Mouse (Mus musculus) cerebellum, adult 18-20 months (tissue): ENCODE results near the gene Ttc36.

Experiments used
- DNase-seq, 2 experiments: peaks; one replicate each; pipeline ENCODE4 v3.0.0; 2021

Ttc36 gene

GRCm38 (mm10) chr9:44802808-44803450, at the start of gene Ttc36:
TSS of gene Ttc36 (minus strand) at chr9:44803072.
- DNase-seq, result no peak

DNA sequence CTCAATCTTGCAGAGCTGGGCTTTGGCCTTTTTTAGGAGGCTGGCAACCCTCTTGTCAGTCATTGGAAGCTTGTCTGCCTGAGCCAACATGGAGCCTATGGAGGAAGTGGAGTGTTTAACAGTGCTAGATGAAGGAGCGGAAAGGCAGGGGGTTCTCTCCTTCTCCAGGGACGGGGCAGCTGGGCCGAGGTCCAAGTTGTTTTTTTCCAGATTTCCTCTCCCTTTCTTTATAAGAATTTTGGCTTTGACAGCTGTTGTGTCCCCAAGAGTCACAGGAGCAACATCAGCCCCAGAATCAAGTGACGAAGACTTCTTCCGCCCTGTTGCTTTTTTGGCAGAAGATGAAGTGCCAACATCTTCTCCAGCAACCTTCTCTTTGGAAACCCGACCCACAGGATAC, 44.6 kb upstream of the Ttc36 start:
- no peak for DNase-seq

DNA sequence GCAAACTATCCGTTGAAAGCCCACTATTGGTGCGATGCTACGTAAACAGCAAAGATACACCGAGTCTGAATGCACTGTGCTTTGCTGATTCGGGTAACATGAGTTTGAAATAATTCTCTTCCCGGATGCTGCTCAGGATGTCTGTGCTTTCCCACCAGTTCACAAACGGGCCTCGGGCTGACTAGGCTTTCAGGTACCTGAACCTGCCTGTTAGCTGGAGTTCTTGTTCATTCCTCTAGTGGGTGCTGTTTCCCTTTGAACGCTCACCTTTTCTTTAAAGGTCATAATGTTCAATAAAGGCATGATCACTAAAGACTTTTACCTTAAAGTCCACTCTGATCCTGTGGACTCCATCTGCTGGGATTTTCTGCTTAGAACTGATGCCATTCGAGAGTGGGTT, 38.4 kb upstream of the Ttc36 start:
- DNase-seq, result peak; percentile 39 to 49

DNA sequence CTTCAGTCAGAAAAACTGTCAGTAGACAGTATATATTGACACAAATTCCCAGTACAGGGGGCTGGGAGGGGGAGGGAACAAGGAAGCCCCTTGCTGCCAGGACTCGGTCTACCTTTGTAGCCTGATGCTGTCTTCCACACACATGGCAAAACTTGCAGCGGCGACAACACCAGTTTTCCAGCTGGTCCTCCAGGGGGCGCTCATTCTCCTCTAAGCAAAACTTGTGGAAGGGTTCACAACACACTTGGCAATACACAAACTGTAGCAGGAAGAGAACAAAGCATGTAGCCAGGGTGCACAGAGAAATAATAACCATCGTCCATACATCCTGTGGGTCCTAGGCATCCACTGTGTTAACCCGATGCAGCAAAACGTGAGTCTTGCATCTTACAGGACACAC, 33.6 kb upstream of the Ttc36 start:
- peak; percentile 76 to 78 for DNase-seq

GRCm38 (mm10) chr9:44832356-44832755, 29.5 kb upstream of the Ttc36 start:
- DNase-seq, result peak; percentile 40 to 45

DNA sequence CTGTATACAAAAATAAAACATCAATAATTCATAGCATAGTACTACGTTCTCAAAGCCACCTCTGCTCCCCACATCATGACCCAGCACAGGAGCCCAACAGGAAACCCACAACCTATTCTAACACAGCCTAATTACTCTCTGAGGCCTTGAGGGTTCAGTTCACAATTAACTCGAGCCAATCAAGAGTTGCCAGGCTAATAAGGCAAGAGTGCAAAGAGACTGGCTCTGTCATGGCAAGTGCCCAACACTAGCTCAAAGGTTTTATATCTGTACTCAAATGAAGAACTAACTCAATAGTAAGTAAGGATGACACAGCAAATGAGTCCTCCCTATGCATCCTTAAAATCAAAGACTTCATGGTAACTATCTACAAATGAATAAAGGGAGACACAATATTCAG, 27.6 kb upstream of the Ttc36 start:
- DNase-seq, result no peak

DNA sequence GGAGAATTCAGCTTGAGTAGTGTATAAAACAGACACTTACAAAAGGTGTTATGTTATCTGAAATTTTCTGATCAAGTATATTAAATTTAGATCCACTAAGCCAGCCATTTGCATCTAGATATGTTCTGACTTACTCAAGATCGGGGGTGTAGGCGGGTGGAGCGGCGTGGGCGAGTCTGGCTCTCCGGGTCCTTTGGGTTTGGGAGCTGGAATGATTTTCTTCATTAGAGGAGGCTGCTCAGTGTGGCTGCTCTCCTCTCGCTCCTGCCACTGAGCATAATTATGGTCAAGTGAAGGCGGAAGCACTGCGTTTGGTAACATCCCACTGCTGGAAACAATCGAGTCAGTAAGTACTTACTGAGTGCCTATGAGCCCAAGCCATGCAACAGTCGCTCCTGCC, 26.1 kb upstream of the Ttc36 start:
- DNase-seq, result no peak

- no peak for DNase-seq
Measured at GRCm38 (mm10) chr9:44826660-44827059, 23.8 kb upstream of the Ttc36 start.

GRCm38 (mm10) chr9:44819920-44820827, 17.3 kb upstream of the Ttc36 start:
- DNase-seq, result no peak

DNA sequence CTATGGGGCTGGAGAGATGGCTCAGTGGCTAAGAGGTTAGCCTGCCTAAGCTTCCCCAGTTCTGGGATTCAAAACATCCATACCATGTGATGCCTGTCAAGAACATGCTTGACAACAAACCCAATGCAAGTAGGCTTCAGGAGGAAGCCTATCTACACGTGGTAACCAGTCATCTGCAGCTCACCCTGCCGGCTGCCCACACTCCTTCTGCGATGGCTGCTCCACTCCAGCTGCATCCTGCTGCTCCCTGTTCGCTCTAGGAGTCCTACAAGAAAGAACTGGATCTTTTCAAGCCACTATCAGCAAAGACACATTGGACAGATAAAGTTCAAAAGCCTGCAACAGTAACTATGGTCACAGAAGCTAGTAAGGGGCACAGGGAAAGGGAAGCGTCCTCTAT, 14.7 kb upstream of the Ttc36 start:
- DNase-seq, result no peak

DNA sequence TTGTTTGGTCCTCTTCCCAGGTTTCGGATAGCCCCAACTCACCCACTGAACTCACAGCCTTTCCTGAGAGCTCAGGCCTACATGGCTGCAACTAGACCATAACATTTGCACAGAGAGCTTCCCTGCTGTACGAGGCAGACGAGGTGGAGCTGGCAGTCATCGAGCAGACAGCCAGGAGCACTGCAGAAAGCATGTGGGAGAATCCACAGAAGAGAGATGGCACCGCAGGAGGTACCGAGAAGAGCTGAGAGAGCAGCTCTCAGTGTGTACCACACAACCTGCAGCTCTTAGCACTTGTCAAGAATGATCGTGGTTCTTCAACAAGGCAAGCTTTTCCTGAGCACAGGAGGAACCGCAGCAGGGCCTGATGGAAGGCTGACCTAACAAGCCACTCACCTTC, 11.3 kb upstream of the Ttc36 start:
- no peak for DNase-seq

GRCm38 (mm10) chr9:44810316-44810715, 7.4 kb upstream of the Ttc36 start:
- DNase-seq, result no peak

GRCm38 (mm10) chr9:44807778-44808177, 4.9 kb upstream of the Ttc36 start:
- DNase-seq, result no peak

DNA sequence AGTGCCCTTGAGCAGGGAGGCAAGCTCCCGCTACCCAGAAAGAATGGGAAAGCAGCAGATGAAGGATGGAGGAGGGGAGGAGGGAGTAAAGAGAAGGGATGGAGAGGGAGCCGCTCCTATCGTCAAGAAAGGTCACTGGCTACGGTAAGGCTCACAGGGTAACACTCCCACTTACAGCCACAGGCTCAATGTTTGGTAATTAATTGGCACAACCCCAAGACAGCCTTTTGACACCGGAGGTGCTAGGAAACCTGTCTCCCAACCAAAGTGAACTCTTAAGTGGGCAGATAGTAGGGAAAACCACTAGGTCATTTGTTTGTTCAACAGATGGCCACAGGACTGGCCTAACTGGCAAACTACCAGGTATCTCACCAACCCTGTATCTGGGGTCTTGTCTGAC, 4.3 kb upstream of the Ttc36 start:
- no peak for DNase-seq

GRCm38 (mm10) chr9:44805536-44805935, 2.7 kb upstream of the Ttc36 start:
- DNase-seq, result no peak

GRCm38 (mm10) chr9:44804678-44805077, 1.8 kb upstream of the Ttc36 start:
- DNase-seq, result no peak

DNA sequence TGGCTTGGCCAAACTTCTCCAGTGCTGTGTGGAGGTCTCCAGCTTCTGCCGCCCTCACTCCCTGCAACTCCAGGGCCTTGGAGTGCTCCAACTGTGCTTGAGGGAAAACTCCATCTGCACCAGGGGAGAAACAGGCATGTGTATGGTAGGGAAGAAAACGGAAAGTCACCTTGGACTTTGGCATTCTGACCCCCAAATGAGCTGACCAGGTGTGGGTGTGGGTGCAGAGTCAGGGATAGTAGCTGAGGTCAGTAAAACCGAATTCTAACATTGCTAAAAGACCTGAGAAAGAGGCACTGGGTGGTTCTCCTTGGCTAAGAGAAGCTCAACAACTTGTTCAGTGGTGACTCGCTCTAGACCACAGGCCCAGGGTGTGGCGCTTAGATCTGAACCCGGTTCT, 1.2 kb downstream of the Ttc36 start:
- no peak for DNase-seq

DNA sequence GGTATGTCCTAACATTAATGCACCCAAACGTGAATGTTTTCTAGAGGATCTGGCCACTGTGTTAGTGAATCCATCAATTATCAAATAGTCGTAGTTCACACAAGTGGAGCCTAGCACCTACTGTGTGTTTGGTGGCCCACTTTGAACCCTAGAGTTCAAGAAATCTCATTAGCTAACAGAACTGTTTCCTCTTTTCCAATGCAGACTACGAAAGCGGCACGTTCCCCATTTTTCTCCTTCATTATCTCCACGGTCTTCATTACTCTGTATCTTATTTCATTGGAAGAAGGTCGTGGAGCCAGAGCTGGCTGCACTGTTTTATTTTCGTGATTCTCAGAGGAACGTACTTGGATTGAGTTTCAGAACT, 2.9 kb downstream of the Ttc36 start:
- no peak for DNase-seq

DNA sequence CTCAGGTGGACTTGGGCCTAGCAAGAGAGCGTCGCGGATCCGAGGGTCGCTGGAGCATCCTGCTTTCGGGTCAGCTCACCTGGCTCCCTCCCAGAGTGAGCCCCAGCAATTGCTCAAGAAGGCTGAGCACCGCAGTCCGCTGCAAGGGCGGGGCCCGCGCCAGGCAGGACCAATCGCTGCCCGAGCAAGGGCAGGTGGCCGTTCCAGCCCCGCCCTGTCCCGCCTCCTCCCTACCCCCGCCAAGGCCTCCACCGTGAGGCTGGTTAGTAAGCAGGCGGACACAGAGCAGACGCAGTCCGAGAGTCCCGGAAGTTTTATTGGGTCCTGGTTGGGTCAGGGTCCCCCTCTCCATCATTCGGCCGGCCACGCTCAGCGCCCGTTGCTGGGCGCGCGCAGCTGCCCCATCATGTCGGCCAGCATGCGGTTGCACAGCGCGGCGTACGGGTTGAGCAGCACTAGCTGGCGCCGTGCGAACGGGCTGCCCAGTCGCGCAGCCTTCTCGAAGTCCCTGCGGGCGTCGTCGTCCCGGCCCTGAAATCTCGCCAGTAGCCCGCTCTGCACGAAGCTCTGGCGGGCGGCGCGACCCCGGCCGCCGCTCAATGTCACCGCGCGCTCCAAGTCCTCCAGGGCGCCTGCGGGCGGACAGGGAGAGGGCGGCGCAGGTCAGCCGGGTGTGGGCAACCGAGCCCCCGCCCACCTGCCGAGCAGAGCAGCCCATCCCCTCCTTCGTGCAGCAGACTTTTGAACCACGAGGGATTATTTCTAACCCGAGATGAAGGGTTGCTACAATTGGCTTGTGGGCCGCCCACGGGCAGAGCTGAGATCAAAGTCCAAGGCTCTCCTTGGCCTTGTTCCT, 3.5 kb downstream of the Ttc36 start, which contains the start of gene Tmem25:
Gene Tmem25, minus strand, starts transcription at position 206 of the 856 bp plus-strand sequence.
- peak; percentile 95 to 97 for DNase-seq

GRCm38 (mm10) chr9:44798298-44798697, 4.6 kb downstream of the Ttc36 start:
- peak; percentile 40 to 42 for DNase-seq

DNA sequence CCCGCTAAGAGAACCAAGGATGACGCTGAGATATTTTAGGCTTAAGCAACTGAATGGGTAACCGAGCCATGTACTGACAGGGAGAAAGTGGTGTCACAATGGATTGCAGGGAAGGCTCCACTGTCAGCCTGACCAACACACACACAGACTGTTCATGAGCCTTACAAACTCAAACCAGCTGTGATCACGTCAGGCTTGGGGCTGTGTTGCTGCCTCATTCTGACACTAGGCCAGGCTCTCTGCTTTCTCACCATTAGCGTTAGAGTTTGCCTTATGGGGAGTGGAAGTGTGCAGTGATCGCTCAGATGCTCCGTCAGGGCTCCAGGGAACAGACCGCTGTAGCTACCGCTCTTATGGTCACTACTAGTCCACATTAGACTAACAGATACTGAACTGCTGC, 10.0 kb downstream of the Ttc36 start:
- no peak for DNase-seq

GRCm38 (mm10) chr9:44772750-44773651, 29.9 kb downstream of the Ttc36 start:
- peak; percentile 91 to 94 for DNase-seq
